Mouse (Mus musculus) thymus, postnatal 0 days (tissue): ENCODE results near the gene Cpa2. TPM values are rescaled to one million over a fixed set of nuclear protein-coding genes. Genes with fewer than 3 reads are reported as not detected.

Source experiments
- DNase-seq: peaks from one replicate; pipeline ENCODE4 v3.0.0-alpha.2; 2015; ENCODE audit warnings: low spot score
- polyA plus RNA-seq: library from polyadenylated mRNA; unstranded; fragments of >200 nt; fragmentation: Nextera tagmentation; extraction: Ambion mirVana; gene quantifications from 2 replicates; pipeline ENCODE4 v1.2.1, GENCODE M21; 2015

Cpa2 gene
- 2.5 and 2.6 TPM in 2 replicates for polyA plus RNA-seq

DNA sequence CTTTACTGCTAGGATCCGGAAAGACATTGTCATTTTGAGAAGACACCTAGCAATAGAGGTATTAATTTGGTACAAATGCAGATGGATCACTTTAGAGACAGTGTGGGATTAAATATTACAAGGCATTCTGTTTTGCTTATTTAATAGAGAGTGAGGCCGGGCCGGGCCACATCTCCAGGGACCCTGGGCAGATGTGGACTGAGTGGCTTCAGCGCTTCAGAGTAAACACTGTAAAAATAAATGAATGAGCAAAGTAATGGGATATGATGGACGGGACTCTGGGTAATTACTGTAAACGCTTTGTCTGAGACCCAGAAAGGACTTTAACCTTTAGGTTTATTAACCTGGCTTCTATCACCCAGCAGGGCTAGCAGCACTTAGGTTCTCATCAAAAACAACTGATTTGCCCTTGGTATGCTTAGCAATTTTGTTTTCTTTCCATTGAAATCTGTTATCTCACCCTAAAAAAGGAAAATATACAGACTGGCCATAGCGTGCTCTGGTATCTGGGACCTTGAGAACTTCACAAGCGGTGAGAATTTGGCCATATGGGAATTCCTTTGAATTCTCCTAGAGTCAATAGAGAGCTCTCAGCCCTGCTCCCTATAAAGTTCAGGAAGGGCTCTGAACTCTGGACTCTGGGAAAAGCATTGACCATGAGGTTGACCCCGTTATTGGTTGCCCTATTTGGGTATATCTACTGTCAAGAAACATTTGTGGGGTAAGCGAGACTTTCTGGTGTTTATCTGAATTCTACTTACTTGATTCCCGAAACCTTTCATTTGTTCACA, at the start of gene Cpa2:
Gene Cpa2, plus strand, starts transcription at position 574 of the 791 bp plus-strand sequence.
- DNase-seq, result no peak

GRCm38 (mm10) chr6:30499049-30499448, 42.3 kb upstream of the Cpa2 start:
- no peak for DNase-seq

GRCm38 (mm10) chr6:30508824-30509223, 32.6 kb upstream of the Cpa2 start:
- no peak for DNase-seq

GRCm38 (mm10) chr6:30509265-30510239, 31.8 kb upstream of the Cpa2 start, which contains the start of the genes Tmem209 and Ssmem1:
TSS of gene Tmem209 (minus strand) at chr6:30509783.
TSS of gene Ssmem1 (plus strand) at chr6:30509849.
- peak; percentile 98 for DNase-seq

DNA sequence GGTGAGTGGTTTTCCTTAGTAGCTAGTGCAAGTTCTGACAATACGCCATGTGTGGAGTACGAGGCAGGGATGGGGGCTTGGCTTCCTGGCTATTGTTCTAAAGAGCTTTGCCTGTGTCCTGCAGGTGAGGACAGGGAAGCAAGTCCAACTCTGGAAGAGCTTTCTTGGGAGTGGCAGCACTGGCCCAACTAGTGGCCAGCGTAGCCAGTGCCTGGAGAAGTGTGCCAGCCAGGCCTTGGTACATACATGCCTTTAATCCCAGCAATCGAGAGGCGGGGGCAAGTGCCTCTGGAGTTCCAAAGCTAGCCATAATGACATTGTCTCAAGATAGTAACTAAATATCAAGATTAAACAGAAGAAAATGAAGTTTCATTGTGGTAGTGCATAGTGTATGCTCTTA, 31.1 kb upstream of the Cpa2 start:
- DNase-seq, result no peak

- no peak for DNase-seq
Measured at GRCm38 (mm10) chr6:30514242-30514641, 27.1 kb upstream of the Cpa2 start.

DNA sequence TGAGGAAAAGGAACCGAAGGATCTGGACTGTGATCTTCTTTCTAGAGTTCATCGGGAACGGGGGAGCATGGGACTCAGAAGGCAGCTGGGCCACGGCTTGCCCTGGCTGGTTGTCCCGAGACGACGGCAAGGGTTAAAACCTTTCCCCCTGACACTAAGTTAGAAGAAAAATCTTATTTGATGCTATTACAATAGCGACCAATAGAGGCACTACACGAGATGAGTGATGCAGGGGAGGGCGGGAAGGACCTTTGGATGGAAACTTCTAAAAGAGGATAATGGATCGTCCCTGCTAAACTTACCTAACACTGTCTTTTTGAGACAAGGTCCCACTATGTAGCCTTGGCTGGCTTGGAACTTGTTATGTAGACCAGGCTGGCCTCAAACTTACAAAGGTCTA, 21.0 kb upstream of the Cpa2 start:
- DNase-seq, result no peak

- no peak for DNase-seq
Measured at GRCm38 (mm10) chr6:30525456-30526332, 15.7 kb upstream of the Cpa2 start.

- DNase-seq, result no peak
Measured at GRCm38 (mm10) chr6:30526586-30527515, 14.5 kb upstream of the Cpa2 start.

DNA sequence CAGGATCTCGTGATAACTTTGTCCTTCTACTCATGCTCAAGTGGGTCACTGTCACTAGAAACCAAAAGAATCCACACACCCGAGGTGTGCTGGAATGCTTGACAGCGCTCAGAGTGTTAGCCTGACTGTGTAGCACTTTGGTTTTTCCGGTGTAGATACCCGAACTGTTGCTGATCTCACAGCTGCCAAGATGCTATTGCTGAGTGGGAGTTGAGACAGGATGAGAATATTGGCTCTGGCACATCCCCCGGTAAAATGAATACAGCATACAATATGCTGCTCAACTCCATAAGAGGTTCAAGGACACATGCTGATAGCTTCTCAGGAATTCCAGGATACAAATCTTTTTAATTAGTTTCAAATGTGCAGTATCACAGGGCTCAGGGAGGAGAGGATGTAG, 12.6 kb upstream of the Cpa2 start:
- DNase-seq, result no peak

GRCm38 (mm10) chr6:30535340-30535739, 6.0 kb upstream of the Cpa2 start:
- peak; percentile 15 for DNase-seq

DNA sequence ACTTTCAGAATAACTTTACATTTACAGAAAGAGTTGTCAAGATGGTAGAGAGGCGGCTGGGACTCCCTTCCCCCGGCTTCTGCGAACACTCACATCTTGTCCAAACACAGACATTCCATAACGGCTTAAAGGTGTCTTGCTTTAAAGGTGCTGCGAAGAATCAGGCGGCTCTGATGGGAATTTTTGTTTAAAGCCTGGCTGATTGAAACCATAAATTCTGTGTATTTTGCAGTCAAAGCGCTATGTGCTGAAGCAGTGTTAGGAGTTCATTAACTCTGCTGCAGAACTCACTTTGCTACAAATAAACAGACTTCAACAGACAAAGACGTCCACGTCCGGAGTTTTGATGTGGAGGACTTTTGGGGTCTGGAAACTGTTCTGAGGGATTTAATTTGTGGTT, 3.1 kb upstream of the Cpa2 start:
- DNase-seq, result no peak

- no peak for DNase-seq
Measured at GRCm38 (mm10) chr6:30538800-30539199, 2.6 kb upstream of the Cpa2 start.

DNA sequence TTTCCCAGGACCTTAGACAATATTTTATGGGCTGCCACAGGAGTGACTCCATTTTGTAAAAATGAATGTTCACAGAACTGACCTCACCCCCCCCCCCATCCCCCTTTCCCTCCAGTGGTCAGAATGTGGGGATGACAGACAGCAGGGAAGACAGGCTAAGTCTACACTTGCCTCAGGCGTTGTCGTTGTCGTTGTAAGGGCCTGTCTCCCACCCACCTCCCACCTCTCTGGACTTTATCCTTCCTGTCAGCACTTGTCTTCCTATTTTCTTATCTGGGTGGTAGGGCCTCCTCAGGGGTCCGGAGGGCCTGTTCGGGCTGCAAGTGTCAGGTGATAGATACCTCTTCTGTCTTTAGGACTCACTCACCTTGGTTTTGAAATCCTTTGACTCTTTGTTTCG, 895 bp downstream of the Cpa2 start:
- no peak for DNase-seq

DNA sequence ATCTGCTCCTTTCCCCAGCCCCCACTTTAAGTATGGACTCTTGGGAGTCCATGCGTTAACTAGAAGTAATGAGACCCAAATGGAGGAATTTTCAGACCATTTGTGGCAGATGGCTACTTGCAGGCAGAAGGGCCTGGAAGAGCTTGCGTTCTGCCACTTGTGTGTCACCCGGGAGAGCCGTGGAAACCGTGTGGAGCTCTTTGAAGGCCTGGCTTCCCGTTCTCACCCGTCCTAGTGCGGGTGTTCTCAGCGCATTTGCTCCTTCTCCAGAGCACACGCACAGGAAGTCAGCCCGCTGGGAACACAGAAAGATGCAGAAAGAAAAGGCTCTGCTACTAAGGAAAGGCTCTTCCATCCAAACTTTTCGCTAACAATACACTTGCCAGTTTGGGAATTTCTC, 1.7 kb downstream of the Cpa2 start:
- DNase-seq, result no peak

DNA sequence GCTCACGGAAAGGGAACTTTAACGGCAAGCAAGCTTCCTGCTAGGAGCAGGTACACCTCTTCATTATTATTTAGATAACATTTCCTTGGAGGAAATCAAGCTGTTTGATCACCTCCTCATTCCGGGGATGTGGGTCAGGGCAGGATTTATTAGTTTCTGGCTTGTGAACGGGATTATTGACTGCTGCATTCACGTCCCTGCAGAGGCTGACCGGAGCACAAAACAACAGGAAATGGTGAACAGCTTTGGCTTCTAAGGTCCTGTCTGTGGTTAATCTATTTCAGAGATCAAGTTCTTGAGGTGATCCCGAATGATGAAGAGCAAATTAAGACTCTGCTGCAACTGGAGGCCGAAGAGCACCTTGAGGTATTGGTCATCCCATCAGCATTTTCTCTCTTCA, 2.5 kb downstream of the Cpa2 start:
- no peak for DNase-seq

DNA sequence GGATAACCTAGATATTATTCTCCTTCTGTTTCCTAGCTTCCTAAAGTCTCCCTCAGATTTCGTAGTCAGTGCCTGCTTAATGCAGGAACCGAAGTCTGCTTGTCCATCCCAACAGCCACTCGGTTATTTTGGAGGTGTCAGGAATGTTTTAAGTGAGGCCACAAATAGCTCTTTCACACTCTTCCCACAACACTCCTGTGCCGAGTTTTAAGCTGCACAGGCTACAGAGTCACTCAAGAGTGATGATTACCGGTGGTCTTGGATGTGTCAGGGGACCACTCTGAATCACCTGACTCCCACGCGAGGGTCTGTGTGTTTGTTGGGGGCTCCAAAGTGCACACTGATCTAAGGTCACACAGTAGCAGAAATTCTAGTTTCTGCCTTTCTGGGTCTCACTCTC, 4.3 kb downstream of the Cpa2 start:
- DNase-seq, result no peak

DNA sequence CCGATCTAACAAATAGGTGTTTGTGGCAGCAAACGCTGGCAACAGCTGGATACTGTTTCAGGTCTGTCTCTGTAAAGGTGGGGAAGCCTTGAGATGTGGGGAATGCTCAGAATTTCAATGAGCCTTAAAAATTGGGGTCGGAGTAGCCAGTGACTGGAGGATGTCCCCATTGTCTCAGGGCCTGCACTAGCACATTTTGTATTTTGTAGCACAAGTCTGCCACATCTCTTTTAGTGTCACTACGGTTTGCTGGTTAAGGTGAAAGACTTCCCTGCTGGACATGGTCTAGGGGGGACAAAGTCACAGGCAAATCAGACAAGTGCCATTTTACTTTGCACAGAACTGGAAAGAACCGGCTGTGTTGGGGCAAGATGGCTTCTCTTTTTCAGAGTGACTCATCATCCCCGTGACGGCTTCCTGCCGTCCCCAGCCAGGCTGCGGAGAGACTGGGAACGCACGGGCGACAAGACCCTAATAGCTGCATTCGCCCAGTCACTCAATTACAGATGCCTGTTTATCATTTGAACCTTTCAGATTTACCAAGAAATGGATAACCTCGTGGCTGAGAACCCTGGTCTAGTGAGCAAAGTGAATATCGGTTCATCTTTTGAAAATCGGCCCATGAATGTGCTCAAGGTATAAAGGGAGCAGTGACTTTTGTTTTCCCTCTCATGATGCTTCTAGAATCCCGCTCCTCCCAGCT, 5.3 kb downstream of the Cpa2 start:
- DNase-seq, result peak; percentile 31

DNA sequence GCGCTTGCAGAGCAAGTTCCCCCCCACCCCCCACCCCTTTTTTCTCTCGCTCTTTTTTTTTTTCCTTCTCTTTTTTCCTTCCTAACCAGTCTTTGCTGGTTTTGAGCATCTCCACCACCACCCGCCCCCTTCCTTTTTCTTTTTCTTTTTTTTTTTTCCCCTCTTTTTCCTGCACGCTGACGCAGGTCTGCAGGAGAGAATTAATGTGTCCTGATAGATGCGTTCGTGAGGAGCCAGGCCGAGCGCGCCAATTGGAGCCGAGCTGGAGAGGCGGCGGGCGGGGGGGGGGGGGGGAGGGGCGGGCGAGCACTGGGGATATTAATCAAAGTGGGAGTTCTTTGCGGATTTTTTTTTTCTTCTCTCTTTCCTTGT, 5.9 kb downstream of the Cpa2 start:
- no peak for DNase-seq
